Mouse (Mus musculus) thymus, postnatal 14 days (tissue): ENCODE results near the gene Olfr1357.

Experiments used
- DNase-seq: peaks from one replicate; pipeline ENCODE4 v3.0.0; 2021

Olfr1357 gene

GRCm38 (mm10) chr10:78578204-78578603, 39.7 kb downstream of the Olfr1357 start:
- DNase-seq = peak; percentile 67

GRCm38 (mm10) chr10:78576435-78577184, 41.3 kb downstream of the Olfr1357 start:
- DNase-seq = peak; percentile 68

- DNase-seq = peak; percentile 32
Observed at GRCm38 (mm10) chr10:78575690-78576089, 42.2 kb downstream of the Olfr1357 start.

- no peak for DNase-seq
Observed at GRCm38 (mm10) chr10:78575105-78575632, 42.7 kb downstream of the Olfr1357 start.

GRCm38 (mm10) chr10:78574250-78575104, 43.4 kb downstream of the Olfr1357 start, which contains the start of gene Ilvbl:
Ilvbl (plus strand) TSS chr10:78574346.
- DNase-seq = peak; percentile 98

- DNase-seq = no peak
Observed at GRCm38 (mm10) chr10:78573226-78573625, 44.6 kb downstream of the Olfr1357 start.

GRCm38 (mm10) chr10:78570897-78571296, 47.0 kb downstream of the Olfr1357 start:
- DNase-seq = no peak

- no peak for DNase-seq
Observed at GRCm38 (mm10) chr10:78570416-78570815, 47.5 kb downstream of the Olfr1357 start.

- no peak for DNase-seq
Observed at GRCm38 (mm10) chr10:78569686-78570085, 48.2 kb downstream of the Olfr1357 start.

GRCm38 (mm10) chr10:78569191-78569590, 48.7 kb downstream of the Olfr1357 start:
- DNase-seq = no peak

- no peak for DNase-seq
Observed at GRCm38 (mm10) chr10:78565070-78565469, 52.8 kb downstream of the Olfr1357 start.
